Mouse (Mus musculus) stomach, postnatal 0 days (tissue): Measurements from ENCODE around the gene Zfp704.

Source experiments
- CTCF ChIP-seq: IDR thresholded peaks from 2 replicates; pipeline ENCODE4 v1.5.1; 2016; ENCODE audit warnings: antibody characterized with exemption, low read depth, mild to moderate bottlenecking, moderate library complexity
- EP300 ChIP-seq: optimal IDR thresholded peaks from 2 replicates; pipeline ENCODE3; 2016; ENCODE audit warnings: antibody characterized with exemption

DNA sequence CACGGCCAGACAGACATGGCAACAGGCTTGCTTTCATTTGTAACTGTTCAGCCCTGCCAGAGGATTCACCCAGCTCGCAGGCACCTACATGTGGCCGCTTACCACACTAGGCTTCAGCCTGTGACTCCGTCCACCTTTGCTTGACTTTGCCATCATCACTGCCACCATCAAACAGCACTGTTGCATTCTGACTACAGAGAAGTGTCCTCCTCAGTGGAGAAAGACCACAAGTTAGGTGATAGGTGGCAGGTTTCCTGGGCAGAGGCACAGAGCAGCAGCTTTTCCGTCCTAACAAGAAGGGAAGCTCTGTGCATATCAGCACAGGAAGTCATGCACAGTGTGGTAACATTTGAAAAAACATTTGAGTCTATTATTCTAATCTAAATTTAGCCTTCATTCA is 60.1 kb downstream of the Zfp704 start:
- TF ChIP-seq CTCF: no peak
- TF ChIP-seq EP300: no peak
